In genomic region chr4:118645234-118645633, GRCm38 (mm10) we compare ENCODE assay signal across 9 mouse cellular contexts. TPM values are rescaled to one million over a fixed set of nuclear protein-coding genes. Genes with fewer than 3 reads are reported as not detected.
A peak's percentile ranks its signal among the peaks of the same experiment; 100 is the strongest.
DNase-seq lines count a peak whose midpoint lies in the region; ATAC-seq and TF ChIP-seq lines count a peak whose summit lies in the region.
"Had no signal": no experiment of that assay in that cellular context is flagged by ENCODE, and none has a peak within 500 bp of the region (broad histone marks: within the 10 kb centered on the region; RNA-seq: fewer than 3 reads in every experiment).

No protein-coding gene starts in this region.

- H3K9ac ChIP-seq in intestine, postnatal 0 days (ENCODE audit: low read depth, low read length) = no peak overlapping the region
- H3K9ac ChIP-seq in intestine, embryonic 15.5 days = no peak overlapping the region
- H3K9ac ChIP-seq in ES-E14 (ENCODE audit: insufficient read depth, low read depth, low read length, poor library complexity, severe bottlenecking) = no peak overlapping the region
- H3K9ac ChIP-seq in neural tube, embryonic 11.5 days (ENCODE audit: low read length) = no peak overlapping the region
- H3K9ac ChIP-seq: heart, embryonic 13.5 days had no signal

- no peak overlapping the region for H3K27ac ChIP-seq in intestine, postnatal 0 days (ENCODE audit: low read depth, low read length)
- H3K27ac ChIP-seq in intestine, embryonic 15.5 days = no peak overlapping the region
- H3K27ac ChIP-seq in ES-E14 (ENCODE audit: insufficient read depth, low read depth, low read length, poor library complexity, severe bottlenecking) = no peak overlapping the region
- H3K27ac ChIP-seq in neural tube, embryonic 11.5 days (ENCODE audit: low read depth, low read length) = no peak overlapping the region
- H3K27ac ChIP-seq: heart, embryonic 13.5 days had no signal

- no peak for TF ChIP-seq POLR2A in brain, embryonic 14.5 days (IDR thresholded peaks at IDR 0.05; ENCODE audit: borderline replicate concordance, extremely low read depth, insufficient read depth, insufficient read length, poor library complexity, severe bottlenecking)

- no peak for ATAC-seq in intestine, postnatal 0 days
- ATAC-seq in intestine, embryonic 15.5 days = no peak
- no peak for ATAC-seq in neural tube, embryonic 11.5 days (ENCODE audit: insufficient read depth, low FRiP score, low TSS enrichment)

- peak; percentile 66 for DNase-seq in ES-E14 (ENCODE audit: low read depth, low spot score)
- DNase-seq in brain, embryonic 14.5 days (ENCODE audit: low read depth) = peak; percentile 61
- peak; percentile 78 for DNase-seq in forelimb bud, embryonic 11.5 days (ENCODE audit: low read depth, low spot score)
- DNase-seq in layer of hippocampus, postnatal 36 days = peak; percentile 53 to 56
- DNase-seq in neural tube, embryonic 11.5 days (ENCODE audit: low spot score) = peak; percentile 55
- DNase-seq in Muller cell, postnatal 12 days (ENCODE audit: inconsistent ontology term) = no peak

- no peaks in the 10 kb centered on the region for H3K4me1 ChIP-seq in intestine, postnatal 0 days (replicated peaks; ENCODE audit: control insufficient read depth, insufficient read depth, low read length)
- H3K4me1 ChIP-seq in intestine, embryonic 15.5 days (replicated peaks) = no peaks in the 10 kb centered on the region
- H3K4me1 ChIP-seq in ES-E14 (ENCODE audit: control insufficient read depth in 2 of 2, insufficient read depth in 2 of 2, low read length in 2 of 2, poor library complexity in 1 of 2) = no peaks in the 10 kb centered on the region
- no peaks in the 10 kb centered on the region for H3K4me1 ChIP-seq in neural tube, embryonic 11.5 days (ENCODE audit: control insufficient read depth, insufficient read depth, low read length)
- H3K4me1 ChIP-seq: heart, embryonic 13.5 days had no signal

- in situ Hi-C loops in ES-E14 (cut with MboI; ENCODE audit: low sequenced_read_pairs in 2 of 2, unreplicated experiment in 2 of 2) = loop anchor here in 1 of 2 experiments (25.0 kb wide), 1 partner anchor 517 kb away; the partner anchor contains the start of gene Zfp691

- no peaks in the 10 kb centered on the region for H3K36me3 ChIP-seq in intestine, postnatal 0 days (ENCODE audit: control insufficient read depth, insufficient read depth)
- H3K36me3 ChIP-seq in intestine, embryonic 15.5 days = no peaks in the 10 kb centered on the region
- H3K36me3 ChIP-seq in ES-E14 (ENCODE audit: control insufficient read depth, insufficient read depth, low read length, poor library complexity, severe bottlenecking) = no peaks in the 10 kb centered on the region
- H3K36me3 ChIP-seq in neural tube, embryonic 11.5 days (ENCODE audit: control insufficient read depth, insufficient read depth, low read length) = no peaks in the 10 kb centered on the region
- H3K36me3 ChIP-seq: heart, embryonic 13.5 days had no signal

- TF ChIP-seq CTCF in intestine, postnatal 0 days (IDR thresholded peaks at IDR 0.05; ENCODE audit: low read depth) = peak; percentile 86
- peak; percentile 77 for TF ChIP-seq CTCF in brain, embryonic 14.5 days (IDR thresholded peaks at IDR 0.05; ENCODE audit: borderline replicate concordance, extremely low read depth, insufficient read depth, insufficient read length)

- no peak overlapping the region for H3K4me3 ChIP-seq in intestine, postnatal 0 days (ENCODE audit: low read depth, low read length)
- no peak overlapping the region for H3K4me3 ChIP-seq in intestine, embryonic 15.5 days (replicated peaks)
- H3K4me3 ChIP-seq in ES-E14 (ENCODE audit: insufficient read depth in 1 of 2, low read depth in 1 of 2, low read length in 2 of 2, poor library complexity in 1 of 2, severe bottlenecking in 1 of 2) = no peak overlapping the region
- no peak overlapping the region for H3K4me3 ChIP-seq in neural tube, embryonic 11.5 days (ENCODE audit: low read depth, low read length)
- H3K4me3 ChIP-seq: heart, embryonic 13.5 days had no signal

- no peaks in the 10 kb centered on the region for H3K27me3 ChIP-seq in intestine, postnatal 0 days (replicated peaks; ENCODE audit: control insufficient read depth, insufficient read depth, low read length)
- H3K27me3 ChIP-seq in intestine, embryonic 15.5 days (replicated peaks) = no peaks in the 10 kb centered on the region
- H3K27me3 ChIP-seq in neural tube, embryonic 11.5 days (ENCODE audit: control insufficient read depth, insufficient read depth, low read length) = no peaks in the 10 kb centered on the region
- H3K27me3 ChIP-seq: heart, embryonic 13.5 days had no signal

- H3K4me2 ChIP-seq in intestine, postnatal 0 days (replicated peaks; ENCODE audit: low read depth) = no peak overlapping the region
- H3K4me2 ChIP-seq in intestine, embryonic 15.5 days (replicated peaks) = no peak overlapping the region
- no peak overlapping the region for H3K4me2 ChIP-seq in neural tube, embryonic 11.5 days (ENCODE audit: low read depth)
- H3K4me2 ChIP-seq: heart, embryonic 13.5 days had no signal

- H3K9me3 ChIP-seq in intestine, postnatal 0 days (ENCODE audit: control insufficient read depth) = no peaks in the 10 kb centered on the region
- H3K9me3 ChIP-seq in intestine, embryonic 15.5 days = no peaks in the 10 kb centered on the region
- no peaks in the 10 kb centered on the region for H3K9me3 ChIP-seq in ES-E14 (ENCODE audit: control insufficient read depth, insufficient read depth, low read depth, low read length)
- H3K9me3 ChIP-seq in neural tube, embryonic 11.5 days (ENCODE audit: control insufficient read depth, low read length) = no peaks in the 10 kb centered on the region
- H3K9me3 ChIP-seq: heart, embryonic 13.5 days had no signal

- WGBS in intestine, postnatal 0 days = 8% methylated on average over 2 of the region's 2 CpGs
- 8% methylated on average over 2 of the region's 2 CpGs for WGBS in intestine, embryonic 15.5 days
- WGBS in neural tube, embryonic 11.5 days = 19% methylated on average over 2 of the region's 2 CpGs

TF ChIP-seq in ES-E14, 5 proteins besides CTCF, POLR2A, EP300 and RAD21:
- TF ChIP-seq MAFK (IDR thresholded peaks at IDR 0.05; ENCODE audit: insufficient read depth, low read depth, low read length) = no peak
- no peak for TF ChIP-seq ZNF384 (IDR thresholded peaks at IDR 0.05; ENCODE audit: low read depth, low read length)
- no peak for TF ChIP-seq HCFC1 (IDR thresholded peaks at IDR 0.05; ENCODE audit: borderline replicate concordance, insufficient read depth, low read length)
- TF ChIP-seq ZC3H11A (IDR thresholded peaks at IDR 0.05; ENCODE audit: borderline replicate concordance, low read depth, low read length) = no peak
- no peak for TF ChIP-seq CHD2 (IDR thresholded peaks at IDR 0.05; ENCODE audit: low read depth, low read length)

RNA-seq across cellular contexts. Expression of gene Olfr62, which starts 13.5 kb away (rescaled TPM):
- not detected in 2 replicates for polyA plus RNA-seq in intestine, postnatal 0 days (2015; fragmentation: Nextera tagmentation; extraction: Ambion mirVana)
- not detected in 2 replicates for polyA plus RNA-seq in intestine, embryonic 15.5 days (2015; fragmentation: Nextera tagmentation; extraction: Ambion mirVana)
- not detected in 2 replicates for total RNA-seq in ES-E14 (2012; rRNA removed)
- polyA plus RNA-seq in brain, embryonic 14.5 days (2012; rRNA removed) = not detected in 2 replicates
- total RNA-seq in layer of hippocampus, postnatal 36 days (2021) = not detected
- not detected in 2 replicates for polyA plus RNA-seq in neural tube, embryonic 11.5 days (2014; fragmentation: Nextera tagmentation; extraction: Ambion mirVana)
- polyA plus RNA-seq: heart, embryonic 13.5 days had no signal

RNA-seq across cellular contexts. Expression of gene Ebna1bp2, which starts 24.6 kb away (rescaled TPM):
- 76.2 and 79.9 TPM in 2 replicates for polyA plus RNA-seq in intestine, postnatal 0 days (2015; fragmentation: Nextera tagmentation; extraction: Ambion mirVana)
- polyA plus RNA-seq in intestine, embryonic 15.5 days (2015; fragmentation: Nextera tagmentation; extraction: Ambion mirVana) = 125 and 144 TPM in 2 replicates
- 165 and 182 TPM in 2 replicates for total RNA-seq in ES-E14 (2012; rRNA removed)
- 67.7 and 74.9 TPM in 2 replicates for polyA plus RNA-seq in brain, embryonic 14.5 days (2012; rRNA removed)
- total RNA-seq in layer of hippocampus, postnatal 36 days (2021) = 10 to 100 TPM; 61.8 to 64.2 TPM
- 165 and 170 TPM in 2 replicates for polyA plus RNA-seq in neural tube, embryonic 11.5 days (2014; fragmentation: Nextera tagmentation; extraction: Ambion mirVana)

RNA-seq across cellular contexts. Expression of gene Cfap57, which starts 24.7 kb away (rescaled TPM):
- polyA plus RNA-seq in intestine, postnatal 0 days (2015; fragmentation: Nextera tagmentation; extraction: Ambion mirVana) = 0.29 and 0.42 TPM in 2 replicates
- 0.55 and 0.58 TPM in 2 replicates for polyA plus RNA-seq in intestine, embryonic 15.5 days (2015; fragmentation: Nextera tagmentation; extraction: Ambion mirVana)
- 0.16 and 0.18 TPM in 2 replicates for total RNA-seq in ES-E14 (2012; rRNA removed)
- polyA plus RNA-seq in brain, embryonic 14.5 days (2012; rRNA removed) = 0.72 and 1.5 TPM in 2 replicates
- total RNA-seq in layer of hippocampus, postnatal 36 days (2021) = under 1 TPM; 0.78 to 0.90 TPM
- 0.47 and 0.48 TPM in 2 replicates for polyA plus RNA-seq in neural tube, embryonic 11.5 days (2014; fragmentation: Nextera tagmentation; extraction: Ambion mirVana)

RNA-seq across cellular contexts. Expression of gene Olfr1342, which starts 47.3 kb away (rescaled TPM):
- polyA plus RNA-seq in intestine, postnatal 0 days (2015; fragmentation: Nextera tagmentation; extraction: Ambion mirVana) = not detected in 2 replicates
- not detected in 2 replicates for polyA plus RNA-seq in intestine, embryonic 15.5 days (2015; fragmentation: Nextera tagmentation; extraction: Ambion mirVana)
- not detected in 2 replicates for total RNA-seq in ES-E14 (2012; rRNA removed)
- polyA plus RNA-seq in brain, embryonic 14.5 days (2012; rRNA removed) = 0.05 TPM in 2 replicates
- not detected for total RNA-seq in layer of hippocampus, postnatal 36 days (2021)
- polyA plus RNA-seq in neural tube, embryonic 11.5 days (2014; fragmentation: Nextera tagmentation; extraction: Ambion mirVana) = not detected in 2 replicates

RNA-seq across cellular contexts. Expression of gene Olfr1341, which starts 58.1 kb away (rescaled TPM):
- polyA plus RNA-seq in intestine, postnatal 0 days (2015; fragmentation: Nextera tagmentation; extraction: Ambion mirVana) = not detected in 2 replicates
- not detected in 2 replicates for polyA plus RNA-seq in intestine, embryonic 15.5 days (2015; fragmentation: Nextera tagmentation; extraction: Ambion mirVana)
- total RNA-seq in ES-E14 (2012; rRNA removed) = 0.04 TPM in 1 of 2 replicates, not detected in the other
- not detected in 2 replicates for polyA plus RNA-seq in brain, embryonic 14.5 days (2012; rRNA removed)
- total RNA-seq in layer of hippocampus, postnatal 36 days (2021) = not detected
- polyA plus RNA-seq in neural tube, embryonic 11.5 days (2014; fragmentation: Nextera tagmentation; extraction: Ambion mirVana) = not detected in 2 replicates
- polyA plus RNA-seq: heart, embryonic 13.5 days had no signal
